Mouse (Mus musculus) lung, postnatal 0 days (tissue): ENCODE measurements at regions not wholly inside any gene's neighbourhood (a gene's known extent, or its start where the extent isn't known, plus 50 kb on each side); places are given as distances from the start of the nearest gene placed in this dataset.

Experiments
- ATAC-seq: fragments of 200-750 bp; cut with Nextera tagmentation; 2 replicates; pipeline ENCODE4 v1.8.0; 2017; ENCODE audit warnings: moderate library complexity
- DNase-seq: peaks from one replicate; pipeline ENCODE4 v3.0.0-alpha.2; 2016; ENCODE audit warnings: low spot score
- H3K27ac ChIP-seq: fragments of 300-500 bp; sonication (generic); 2 replicates; pipeline ENCODE4 v1.5.1; 2014; ENCODE audit warnings: antibody characterized with exemption, mild to moderate bottlenecking, low read length, mixed read lengths
- H3K27me3 ChIP-seq: fragments of 300-500 bp; sonication (generic); replicated peaks from 2 replicates; pipeline ENCODE4 v1.6.1; 2014; ENCODE audit warnings: low read length, mixed read lengths; ENCODE audit not compliant: insufficient read depth
- H3K36me3 ChIP-seq: fragments of 300-500 bp; sonication (generic); 2 replicates; pipeline ENCODE4 v1.6.1; 2014; ENCODE audit warnings: low read length, mixed read lengths; ENCODE audit not compliant: insufficient read depth
- H3K4me1 ChIP-seq: fragments of 300-500 bp; sonication (generic); 2 replicates; pipeline ENCODE4 v1.6.1; 2014; ENCODE audit warnings: antibody characterized with exemption, low read depth, low read length, mixed read lengths; ENCODE audit not compliant: insufficient read depth
- H3K4me2 ChIP-seq: fragments of 300-500 bp; sonication (generic); replicated peaks from 2 replicates; pipeline ENCODE4 v1.6.1; 2014; ENCODE audit warnings: low read depth, mild to moderate bottlenecking, low read length, moderate library complexity, mixed read lengths
- H3K4me3 ChIP-seq: fragments of 300-500 bp; sonication (generic); 2 replicates; pipeline ENCODE4 v1.5.1; 2014; ENCODE audit warnings: low read depth, low read length
- H3K9ac ChIP-seq: fragments of 300-500 bp; sonication (generic); replicated peaks from 2 replicates; pipeline ENCODE4 v1.6.1; 2014; ENCODE audit warnings: low read depth, mild to moderate bottlenecking
- H3K9me3 ChIP-seq: fragments of 300-500 bp; sonication (generic); 2 replicates; pipeline ENCODE4 v1.6.1; 2016; ENCODE audit warnings: low read length, mixed read lengths
- CTCF ChIP-seq: IDR thresholded peaks from 2 replicates; pipeline ENCODE4 v1.5.1; 2016; ENCODE audit warnings: antibody characterized with exemption, mild to moderate bottlenecking
- EP300 ChIP-seq: IDR thresholded peaks from 2 replicates; pipeline ENCODE4 v1.6.1; 2016; ENCODE audit warnings: antibody characterized with exemption, mild to moderate bottlenecking, control low read depth
- WGBS: fragments of 180-500 bp; shearing (Covaris S2); extraction: QIAGEN DNeasy Blood & Tissue Kit; methylation state at CpG from one replicate; pipeline ENCODE4 v1.1.7; 2014; 5-methylcytosine and 5-hydroxymethylcytosine counted together

- TF ChIP-seq EP300 (peak; percentile 85), CTCF (no peak)
- no peaks in the 10 kb centered on the region for H3K36me3 ChIP-seq
- peak; percentile 43 for DNase-seq
- 26% methylated on average over 11 of the region's 11 CpGs for WGBS
- H3K4me1 ChIP-seq, result no peaks in the 10 kb centered on the region
- ATAC-seq, result peak; percentile 53
- no peaks in the 10 kb centered on the region for H3K9me3 ChIP-seq
- 0 out of 2 replicates have a peak overlapping the region, but pooled peaks have one; percentile 14 for H3K4me2 ChIP-seq
- H3K9ac ChIP-seq, result no peak overlapping the region
- H3K27me3 ChIP-seq, result no peaks in the 10 kb centered on the region
- H3K4me3 ChIP-seq, result no peak overlapping the region
- peak overlapping the region; percentile 59 for H3K27ac ChIP-seq
Measured at GRCm38 (mm10) chr1:137560389-137561268, 600.4 kb upstream of the Nr5a2 start.

- no peaks in the 10 kb centered on the region for H3K4me1 ChIP-seq
- DNase-seq, result no peak
- H3K4me3 ChIP-seq, result no peak overlapping the region
- H3K36me3 ChIP-seq, result no peaks in the 10 kb centered on the region
- no peaks in the 10 kb centered on the region for H3K27me3 ChIP-seq
- no peak overlapping the region for H3K9ac ChIP-seq
- no peak overlapping the region for H3K4me2 ChIP-seq
- no peaks in the 10 kb centered on the region for H3K9me3 ChIP-seq
- no peak overlapping the region for H3K27ac ChIP-seq
- ATAC-seq, result no peak
- no peak for TF ChIP-seq CTCF
- TF ChIP-seq EP300, result no peak
- 96% methylated on average over 1 of the region's 1 CpGs for WGBS
Measured at GRCm38 (mm10) chr1:137549659-137550058, 589.4 kb upstream of the Nr5a2 start.

- Histone ChIP-seq H3K9ac (no peak overlapping the region), H3K27ac (no peak overlapping the region), H3K4me3 (no peak overlapping the region), H3K27me3 (no peaks in the 10 kb centered on the region), H3K9me3 (no peaks in the 10 kb centered on the region), H3K4me1 (peaks cover 5% of the 10 kb centered on the region; the same call in 1 of the 2 replicates), H3K36me3 (no peaks in the 10 kb centered on the region), H3K4me2 (no peak overlapping the region)
- DNase-seq (no peak), ATAC-seq (no peak)
- TF ChIP-seq CTCF, result no peak
- TF ChIP-seq EP300, result no peak
Measured at GRCm38 (mm10) chr1:137545666-137546065, 585.4 kb upstream of the Nr5a2 start.

- DNase-seq (peak; percentile 46), ATAC-seq (peak; percentile 46)
- WGBS, result 36% methylated on average over 3 of the region's 3 CpGs
Measured at GRCm38 (mm10) chr1:137543828-137544227, 583.6 kb upstream of the Nr5a2 start.

GRCm38 (mm10) chr1:137541453-137541852 lies 581.2 kb upstream of the Nr5a2 start:
- H3K36me3 ChIP-seq, result no peaks in the 10 kb centered on the region
- no peaks in the 10 kb centered on the region for H3K9me3 ChIP-seq
- H3K4me3 ChIP-seq, result no peak overlapping the region
- 47% methylated on average over 9 of the region's 9 CpGs for WGBS
- no peak overlapping the region for H3K9ac ChIP-seq
- H3K27ac ChIP-seq, result no peak overlapping the region
- H3K4me2 ChIP-seq, result 0 out of 2 replicates have a peak overlapping the region, but pooled peaks have one; percentile 8
- peaks cover 5% of the 10 kb centered on the region; the same call in 1 of the 2 replicates for H3K4me1 ChIP-seq
- peak; percentile 61 for ATAC-seq
- DNase-seq, result peak; percentile 72
- TF ChIP-seq CTCF (peak; percentile 44), EP300 (no peak)
- H3K27me3 ChIP-seq, result no peaks in the 10 kb centered on the region

More at GRCm38 (mm10) chr1:137543828-137544227, 583.6 kb upstream of the Nr5a2 start:
- no peaks in the 10 kb centered on the region for H3K9me3 ChIP-seq
- H3K27ac ChIP-seq, result no peak overlapping the region
- H3K4me3 ChIP-seq, result no peak overlapping the region
- H3K36me3 ChIP-seq, result no peaks in the 10 kb centered on the region
- TF ChIP-seq EP300, result peak; percentile 68
- TF ChIP-seq CTCF, result no peak
- no peak overlapping the region for H3K4me2 ChIP-seq
- no peaks in the 10 kb centered on the region for H3K27me3 ChIP-seq
- no peak overlapping the region for H3K9ac ChIP-seq
- peaks cover 5% of the 10 kb centered on the region; the same call in 1 of the 2 replicates for H3K4me1 ChIP-seq

GRCm38 (mm10) chr1:137539424-137540116 lies 579.3 kb upstream of the Nr5a2 start:
- H3K27me3 ChIP-seq, result no peaks in the 10 kb centered on the region
- H3K36me3 ChIP-seq, result no peaks in the 10 kb centered on the region
- H3K4me3 ChIP-seq, result no peak overlapping the region
- DNase-seq, result peak; percentile 76
- peak; percentile 63 for ATAC-seq
- WGBS, result 41% methylated on average over 12 of the region's 12 CpGs
- H3K4me1 ChIP-seq, result peaks cover 5% of the 10 kb centered on the region; the same call in 1 of the 2 replicates
- no peak overlapping the region for H3K4me2 ChIP-seq
- H3K27ac ChIP-seq, result peak overlapping the region; percentile 27
- peak; percentile 57 for TF ChIP-seq EP300
- no peak for TF ChIP-seq CTCF
- H3K9ac ChIP-seq, result no peak overlapping the region
- no peaks in the 10 kb centered on the region for H3K9me3 ChIP-seq
